In the genomic region with DNA sequence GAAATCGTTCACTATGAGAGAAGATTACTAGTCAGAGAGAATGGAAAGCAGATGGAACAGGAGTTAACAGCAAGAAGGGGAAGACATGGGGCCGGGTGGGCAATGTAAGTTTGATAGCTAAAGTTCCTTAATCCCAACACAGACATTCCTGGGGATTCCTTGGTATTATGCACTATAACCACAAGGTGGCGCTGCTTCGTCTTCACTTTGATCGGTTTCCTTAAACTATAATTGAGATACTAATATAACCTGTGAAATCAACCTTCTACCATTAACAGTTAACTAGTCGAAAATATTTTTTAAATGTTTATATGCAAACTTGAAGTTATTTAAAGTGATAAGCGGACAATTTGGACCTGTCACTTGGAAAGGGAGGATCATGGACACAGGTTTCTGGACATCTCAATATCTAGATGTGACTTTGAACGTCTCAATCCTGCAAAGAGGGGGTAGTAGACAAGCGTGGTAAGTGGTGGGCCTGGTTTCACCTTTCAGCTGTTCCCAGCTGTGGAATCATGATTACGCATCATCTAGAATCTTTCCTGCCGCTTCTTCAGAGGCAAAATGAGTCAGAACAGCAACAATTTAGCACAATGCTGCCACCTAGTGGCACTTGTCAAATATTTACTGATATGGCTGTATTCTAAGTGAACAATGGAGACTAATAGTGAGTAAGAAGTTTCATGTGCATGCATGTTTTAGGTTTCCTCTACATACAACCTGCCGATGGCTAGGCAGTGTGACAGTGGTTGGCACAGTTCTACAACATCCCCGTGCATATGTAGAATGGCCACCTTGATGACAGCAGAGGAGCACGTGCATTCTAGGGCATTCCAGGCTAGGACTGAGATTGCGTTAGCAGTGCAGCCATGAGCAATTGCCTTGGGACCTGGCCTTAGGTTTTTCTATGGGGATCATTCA, we compare ENCODE assay signal across 8 mouse cellular contexts. TPM values are rescaled to one million over a fixed set of nuclear protein-coding genes. Genes with fewer than 3 reads are reported as not detected.
DNase-seq lines count a peak whose midpoint lies in the region; ATAC-seq and TF ChIP-seq lines count a peak whose summit lies in the region.

No protein-coding gene starts in this region.

- no peak overlapping the region for H3K27ac ChIP-seq in heart, embryonic 12.5 days (ENCODE audit: poor library complexity, severe bottlenecking)
- H3K27ac ChIP-seq in kidney, postnatal 0 days = no peak overlapping the region
- no peak overlapping the region for H3K27ac ChIP-seq in liver, adult 2 months (replicated peaks; ENCODE audit: insufficient read depth, low read depth, low read length)

- H3K36me3 ChIP-seq in heart, embryonic 12.5 days = no peaks in the 10 kb centered on the region
- H3K36me3 ChIP-seq in kidney, postnatal 0 days (ENCODE audit: insufficient read depth, low read length) = no peaks in the 10 kb centered on the region
- no peaks in the 10 kb centered on the region for H3K36me3 ChIP-seq in liver, adult 2 months (ENCODE audit: control insufficient read depth, insufficient read depth, low read length)

- DNase-seq in CD4-positive, CD25-positive, alpha-beta regulatory T cell, adult 2 months (ENCODE audit: low read depth, low spot score) = peak; percentile 86
- peak; percentile 95 for DNase-seq in brain, embryonic 14.5 days (ENCODE audit: low read depth)
- DNase-seq in kidney, postnatal 0 days (ENCODE audit: low spot score) = peak; percentile 88
- DNase-seq in liver, adult 2 months (ENCODE audit: extremely low read depth, low read depth, low spot score) = peak; percentile 76
- peak; percentile 54 to 79 for DNase-seq in spleen, postnatal 4 days (ENCODE audit: low spot score in 2 of 2)

- peak; percentile 63; the same call in 1 of the 2 replicates for TF ChIP-seq CTCF in brain, embryonic 14.5 days (IDR thresholded peaks at IDR 0.05; ENCODE audit: borderline replicate concordance, extremely low read depth, insufficient read depth, insufficient read length)
- TF ChIP-seq CTCF in kidney, postnatal 0 days (IDR thresholded peaks at IDR 0.05; ENCODE audit: low read depth) = peak; percentile 77
- TF ChIP-seq CTCF in liver, adult 2 months (IDR thresholded peaks at IDR 0.05; ENCODE audit: low read depth, low read length) = peak; percentile 44

- no peak for TF ChIP-seq POLR2A in brain, embryonic 14.5 days (IDR thresholded peaks at IDR 0.05; ENCODE audit: borderline replicate concordance, extremely low read depth, insufficient read depth, insufficient read length, poor library complexity, severe bottlenecking)
- TF ChIP-seq POLR2A in liver, adult 2 months (IDR thresholded peaks at IDR 0.05; ENCODE audit: extremely low read depth, insufficient read depth, low read length) = no peak

- H3K79me2 ChIP-seq in liver, adult 2 months (ENCODE audit: control insufficient read depth, insufficient read depth, low read length) = no peaks in the 10 kb centered on the region

- peak; percentile 90 for ATAC-seq in erythroblast, adult 5-6 weeks (replicated peaks; ENCODE audit: low FRiP score, poor library complexity, severe bottlenecking)
- 0 out of 2 replicates have a peak, but pooled peaks have one; percentile 25 for ATAC-seq in heart, embryonic 12.5 days (ENCODE audit: insufficient number of reproducible peaks, low FRiP score)
- ATAC-seq in kidney, postnatal 0 days (replicated peaks; ENCODE audit: low FRiP score, low read depth) = peak; percentile 84
- ATAC-seq in monocyte, adult 5-6 weeks (replicated peaks; ENCODE audit: insufficient number of reproducible peaks, low FRiP score, low TSS enrichment, poor library complexity, severe bottlenecking) = peak; percentile 63

- no peaks in the 10 kb centered on the region for H3K27me3 ChIP-seq in heart, embryonic 12.5 days (replicated peaks)
- no peaks in the 10 kb centered on the region for H3K27me3 ChIP-seq in kidney, postnatal 0 days (ENCODE audit: insufficient read depth, low read length)
- no peaks in the 10 kb centered on the region for H3K27me3 ChIP-seq in liver, adult 2 months (ENCODE audit: control insufficient read depth, insufficient read depth, low read length)

- H3K4me2 ChIP-seq in heart, embryonic 12.5 days = peak overlapping the region; percentile 69
- peak overlapping the region; percentile 54 for H3K4me2 ChIP-seq in kidney, postnatal 0 days (ENCODE audit: low read length)

- H3K4me3 ChIP-seq in heart, embryonic 12.5 days = peak overlapping the region; percentile 36
- no peak overlapping the region for H3K4me3 ChIP-seq in kidney, postnatal 0 days (replicated peaks; ENCODE audit: low read depth, low read length)
- H3K4me3 ChIP-seq in liver, adult 2 months (ENCODE audit: insufficient read depth, low read depth, low read length) = 0 out of 2 replicates have a peak overlapping the region, but pooled peaks have one; percentile 17

- WGBS in heart, embryonic 12.5 days = 14% methylated on average over 15 of the region's 15 CpGs
- WGBS in kidney, postnatal 0 days = 17% methylated on average over 15 of the region's 15 CpGs
- WGBS in liver, adult 2 months = 13% methylated on average over 15 of the region's 15 CpGs

- H3K4me1 ChIP-seq in heart, embryonic 12.5 days (replicated peaks) = no peaks in the 10 kb centered on the region
- no peaks in the 10 kb centered on the region for H3K4me1 ChIP-seq in kidney, postnatal 0 days (replicated peaks; ENCODE audit: insufficient read depth, low read length)
- peaks cover 2% of the 10 kb centered on the region; the same call in 1 of the 2 replicates for H3K4me1 ChIP-seq in liver, adult 2 months (ENCODE audit: control insufficient read depth, insufficient read depth, low read length)

- no peak overlapping the region for H3K9ac ChIP-seq in heart, embryonic 12.5 days
- H3K9ac ChIP-seq in kidney, postnatal 0 days (ENCODE audit: low read depth, low read length) = no peak overlapping the region
- 0 out of 2 replicates have a peak overlapping the region, but pooled peaks have one; percentile 22 for H3K9ac ChIP-seq in liver, adult 2 months (ENCODE audit: low read depth, low read length)

- no peaks in the 10 kb centered on the region for H3K9me3 ChIP-seq in heart, embryonic 12.5 days (replicated peaks)
- no peaks in the 10 kb centered on the region for H3K9me3 ChIP-seq in kidney, postnatal 0 days (replicated peaks; ENCODE audit: low read length)

RNA-seq across cellular contexts. Expression of a gene that starts 2.0 kb away (rescaled TPM):
- polyA plus RNA-seq in brain, embryonic 14.5 days (2012; rRNA removed) = not detected in 2 replicates
- not detected in 2 replicates for total RNA-seq in erythroblast, adult 5-6 weeks (2015; ENCODE audit: low replicate concordance)
- not detected in 2 replicates for total RNA-seq in erythroblast, adult 5-6 weeks (2017; ENCODE audit: low replicate concordance)
- not detected in 2 replicates for polyA plus RNA-seq in heart, embryonic 12.5 days (2016; fragmentation: Nextera tagmentation; extraction: Ambion mirVana)
- not detected in 2 replicates for polyA plus RNA-seq in kidney, postnatal 0 days (2015; fragmentation: Nextera tagmentation; extraction: Ambion mirVana)
- total RNA-seq in liver, adult 2 months (2014; rRNA removed) = not detected in 2 replicates
- polyA plus RNA-seq in liver, adult 2 months (2012; rRNA removed) = not detected in 2 replicates
- not detected in 3 replicates for total RNA-seq in monocyte, adult 5-6 weeks (2017)

RNA-seq across cellular contexts. Expression of a gene that starts 19.1 kb away (rescaled TPM):
- polyA plus RNA-seq in brain, embryonic 14.5 days (2012; rRNA removed) = 0.16 TPM in 1 of 2 replicates, not detected in the other
- total RNA-seq in erythroblast, adult 5-6 weeks (2015; ENCODE audit: low replicate concordance) = not detected in 2 replicates
- total RNA-seq in erythroblast, adult 5-6 weeks (2017; ENCODE audit: low replicate concordance) = not detected in 2 replicates
- polyA plus RNA-seq in heart, embryonic 12.5 days (2016; fragmentation: Nextera tagmentation; extraction: Ambion mirVana) = not detected in 2 replicates
- not detected in 2 replicates for polyA plus RNA-seq in kidney, postnatal 0 days (2015; fragmentation: Nextera tagmentation; extraction: Ambion mirVana)
- total RNA-seq in liver, adult 2 months (2014; rRNA removed) = not detected in 2 replicates
- not detected in 2 replicates for polyA plus RNA-seq in liver, adult 2 months (2012; rRNA removed)
- not detected in 3 replicates for total RNA-seq in monocyte, adult 5-6 weeks (2017)

RNA-seq across cellular contexts. Expression of a gene that starts 19.9 kb away (rescaled TPM):
- 32.7 and 47.7 TPM in 2 replicates for polyA plus RNA-seq in brain, embryonic 14.5 days (2012; rRNA removed)
- total RNA-seq in erythroblast, adult 5-6 weeks (2015; ENCODE audit: low replicate concordance) = not detected in 2 replicates
- total RNA-seq in erythroblast, adult 5-6 weeks (2017; ENCODE audit: low replicate concordance) = 0.28 TPM in 1 of 2 replicates, not detected in the other
- 2.8 and 2.9 TPM in 2 replicates for polyA plus RNA-seq in heart, embryonic 12.5 days (2016; fragmentation: Nextera tagmentation; extraction: Ambion mirVana)
- 1.3 and 1.4 TPM in 2 replicates for polyA plus RNA-seq in kidney, postnatal 0 days (2015; fragmentation: Nextera tagmentation; extraction: Ambion mirVana)
- total RNA-seq in liver, adult 2 months (2014; rRNA removed) = 1.7 TPM in 2 replicates
- polyA plus RNA-seq in liver, adult 2 months (2012; rRNA removed) = 0.54 and 0.57 TPM in 2 replicates
- total RNA-seq in monocyte, adult 5-6 weeks (2017) = 0.32 to 0.78 TPM (median 0.57 TPM) in 3 replicates

RNA-seq across cellular contexts. Expression of a gene that starts 29.7 kb away (rescaled TPM):
- polyA plus RNA-seq in brain, embryonic 14.5 days (2012; rRNA removed) = not detected in 2 replicates
- not detected in 2 replicates for total RNA-seq in erythroblast, adult 5-6 weeks (2015; ENCODE audit: low replicate concordance)
- not detected in 2 replicates for total RNA-seq in erythroblast, adult 5-6 weeks (2017; ENCODE audit: low replicate concordance)
- not detected in 2 replicates for polyA plus RNA-seq in heart, embryonic 12.5 days (2016; fragmentation: Nextera tagmentation; extraction: Ambion mirVana)
- polyA plus RNA-seq in kidney, postnatal 0 days (2015; fragmentation: Nextera tagmentation; extraction: Ambion mirVana) = not detected in 2 replicates
- not detected in 2 replicates for total RNA-seq in liver, adult 2 months (2014; rRNA removed)
- not detected in 2 replicates for polyA plus RNA-seq in liver, adult 2 months (2012; rRNA removed)
- not detected in 3 replicates for total RNA-seq in monocyte, adult 5-6 weeks (2017)

RNA-seq across cellular contexts. Expression of a gene that starts 37.0 kb away (rescaled TPM):
- not detected in 2 replicates for polyA plus RNA-seq in brain, embryonic 14.5 days (2012; rRNA removed)
- not detected in 2 replicates for total RNA-seq in erythroblast, adult 5-6 weeks (2015; ENCODE audit: low replicate concordance)
- total RNA-seq in erythroblast, adult 5-6 weeks (2017; ENCODE audit: low replicate concordance) = not detected in 2 replicates
- polyA plus RNA-seq in heart, embryonic 12.5 days (2016; fragmentation: Nextera tagmentation; extraction: Ambion mirVana) = not detected in 2 replicates
- polyA plus RNA-seq in kidney, postnatal 0 days (2015; fragmentation: Nextera tagmentation; extraction: Ambion mirVana) = not detected in 2 replicates
- not detected in 2 replicates for total RNA-seq in liver, adult 2 months (2014; rRNA removed)
- polyA plus RNA-seq in liver, adult 2 months (2012; rRNA removed) = not detected in 2 replicates
- total RNA-seq in monocyte, adult 5-6 weeks (2017) = not detected in 3 replicates

Comparison
In these comparisons a context has a peak if more than half of its experiments do, and no peak if none do; other contexts are left out.
1. ATAC-seq: peak in every context shown above with its lines; median percentile 90 in erythroblast, adult 5-6 weeks; 84 in kidney, postnatal 0 days; 63 in monocyte, adult 5-6 weeks; 25 in heart, embryonic 12.5 days.